Mouse (Mus musculus): ENCODE measurements at regions not wholly inside any gene's neighbourhood (a gene's known extent, or its start where the extent isn't known, plus 50 kb on each side); places are given as distances from the start of the nearest gene placed in this dataset.

- 62% methylated on average over 3 of the region's 3 CpGs for WGBS
- H3K36me3 ChIP-seq (ENCODE audit: control insufficient read depth, insufficient read depth, low read length) = no peaks in the 10 kb centered on the region
- no peak overlapping the region for H3K27ac ChIP-seq (ENCODE audit: low read length)
- H3K9ac ChIP-seq (ENCODE audit: low read depth, low read length) = no peak overlapping the region
- no peak overlapping the region for H3K4me2 ChIP-seq (ENCODE audit: low read depth, low read length)
- ATAC-seq = no peak
- H3K4me3 ChIP-seq (ENCODE audit: low read length) = no peak overlapping the region
- no peaks in the 10 kb centered on the region for H3K9me3 ChIP-seq (ENCODE audit: control insufficient read depth, low read length)
- no peaks in the 10 kb centered on the region for H3K4me1 ChIP-seq (ENCODE audit: control insufficient read depth, insufficient read depth, low read length)
- no peaks in the 10 kb centered on the region for H3K27me3 ChIP-seq (replicated peaks; ENCODE audit: control insufficient read depth, insufficient read depth, low read length)
Measured at GRCm38 (mm10) chr12:77535147-77535546, 297.2 kb downstream of the Fut8 start.

GRCm38 (mm10) chr12:77537139-77537848 lies 299.4 kb downstream of the Fut8 start:
- no peaks in the 10 kb centered on the region for H3K27me3 ChIP-seq (replicated peaks; ENCODE audit: control insufficient read depth, insufficient read depth, low read length)
- H3K4me2 ChIP-seq (ENCODE audit: low read depth, low read length) = no peak overlapping the region
- no peak overlapping the region for H3K4me3 ChIP-seq (ENCODE audit: low read length)
- no peaks in the 10 kb centered on the region for H3K4me1 ChIP-seq (ENCODE audit: control insufficient read depth, insufficient read depth, low read length)
- 75% methylated on average over 8 of the region's 8 CpGs for WGBS
- no peak overlapping the region for H3K27ac ChIP-seq (ENCODE audit: low read length)
- no peaks in the 10 kb centered on the region for H3K36me3 ChIP-seq (ENCODE audit: control insufficient read depth, insufficient read depth, low read length)
- no peak overlapping the region for H3K9ac ChIP-seq (ENCODE audit: low read depth, low read length)
- ATAC-seq = no peak
- H3K9me3 ChIP-seq (ENCODE audit: control insufficient read depth, low read length) = no peaks in the 10 kb centered on the region

GRCm38 (mm10) chr12:77539661-77540431 lies 301.9 kb downstream of the Fut8 start:
- H3K4me2 ChIP-seq (ENCODE audit: low read depth, low read length) = no peak overlapping the region
- no peaks in the 10 kb centered on the region for H3K36me3 ChIP-seq (ENCODE audit: control insufficient read depth, insufficient read depth, low read length)
- no peaks in the 10 kb centered on the region for H3K27me3 ChIP-seq (replicated peaks; ENCODE audit: control insufficient read depth, insufficient read depth, low read length)
- 81% methylated on average over 10 of the region's 10 CpGs for WGBS
- no peaks in the 10 kb centered on the region for H3K9me3 ChIP-seq (ENCODE audit: control insufficient read depth, low read length)
- ATAC-seq = no peak
- H3K4me3 ChIP-seq (ENCODE audit: low read length) = no peak overlapping the region
- no peak overlapping the region for H3K27ac ChIP-seq (ENCODE audit: low read length)
- no peak overlapping the region for H3K9ac ChIP-seq (ENCODE audit: low read depth, low read length)
- no peaks in the 10 kb centered on the region for H3K4me1 ChIP-seq (ENCODE audit: control insufficient read depth, insufficient read depth, low read length)

- no peaks in the 10 kb centered on the region for H3K4me1 ChIP-seq (ENCODE audit: control insufficient read depth, insufficient read depth, low read length)
- H3K36me3 ChIP-seq (ENCODE audit: control insufficient read depth, insufficient read depth, low read length) = no peaks in the 10 kb centered on the region
- no peak overlapping the region for H3K4me3 ChIP-seq (ENCODE audit: low read length)
- 82% methylated on average over 10 of the region's 10 CpGs for WGBS
- no peaks in the 10 kb centered on the region for H3K27me3 ChIP-seq (replicated peaks; ENCODE audit: control insufficient read depth, insufficient read depth, low read length)
- H3K9ac ChIP-seq (ENCODE audit: low read depth, low read length) = no peak overlapping the region
- H3K9me3 ChIP-seq (ENCODE audit: control insufficient read depth, low read length) = no peaks in the 10 kb centered on the region
- no peak overlapping the region for H3K4me2 ChIP-seq (ENCODE audit: low read depth, low read length)
- H3K27ac ChIP-seq (ENCODE audit: low read length) = no peak overlapping the region
- no peak for ATAC-seq
Measured at GRCm38 (mm10) chr12:77541051-77541765, 303.3 kb downstream of the Fut8 start.

DNA sequence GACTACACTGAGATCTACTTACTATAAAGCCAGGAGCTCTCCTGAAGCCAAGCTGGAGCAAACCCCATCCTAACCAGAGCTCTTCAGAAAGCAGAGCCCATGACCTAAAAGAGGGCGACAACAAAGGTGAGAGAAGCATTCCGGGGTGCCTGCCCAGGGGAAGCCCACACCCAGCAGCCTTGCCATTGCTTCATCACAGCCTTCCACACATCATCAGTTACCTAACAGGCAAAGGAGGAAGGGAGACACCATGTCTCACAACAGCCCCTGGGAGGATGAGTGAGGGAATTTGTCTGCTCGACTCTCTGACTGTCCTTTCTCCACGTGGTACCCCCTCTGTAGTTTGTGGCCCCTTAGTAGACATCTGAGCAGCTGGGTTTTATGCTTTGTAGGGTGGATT lies 303.9 kb downstream of the Fut8 start:
- no peak overlapping the region for H3K27ac ChIP-seq (ENCODE audit: low read length)
- H3K36me3 ChIP-seq (ENCODE audit: control insufficient read depth, insufficient read depth, low read length) = no peaks in the 10 kb centered on the region
- no peaks in the 10 kb centered on the region for H3K9me3 ChIP-seq (ENCODE audit: control insufficient read depth, low read length)
- H3K4me1 ChIP-seq (ENCODE audit: control insufficient read depth, insufficient read depth, low read length) = no peaks in the 10 kb centered on the region
- no peak overlapping the region for H3K4me2 ChIP-seq (ENCODE audit: low read depth, low read length)
- H3K27me3 ChIP-seq (replicated peaks; ENCODE audit: control insufficient read depth, insufficient read depth, low read length) = no peaks in the 10 kb centered on the region
- 83% methylated on average over 4 of the region's 4 CpGs for WGBS
- no peak overlapping the region for H3K4me3 ChIP-seq (ENCODE audit: low read length)
- no peak overlapping the region for H3K9ac ChIP-seq (ENCODE audit: low read depth, low read length)
- no peak for ATAC-seq

GRCm38 (mm10) chr12:77543651-77544050 lies 305.7 kb downstream of the Fut8 start:
- no peaks in the 10 kb centered on the region for H3K4me1 ChIP-seq (ENCODE audit: control insufficient read depth, insufficient read depth, low read length)
- H3K9me3 ChIP-seq (ENCODE audit: control insufficient read depth, low read length) = no peaks in the 10 kb centered on the region
- 85% methylated on average over 6 of the region's 6 CpGs for WGBS
- H3K27me3 ChIP-seq (replicated peaks; ENCODE audit: control insufficient read depth, insufficient read depth, low read length) = no peaks in the 10 kb centered on the region
- H3K4me3 ChIP-seq (ENCODE audit: low read length) = no peak overlapping the region
- H3K36me3 ChIP-seq (ENCODE audit: control insufficient read depth, insufficient read depth, low read length) = no peaks in the 10 kb centered on the region
- no peak overlapping the region for H3K9ac ChIP-seq (ENCODE audit: low read depth, low read length)
- H3K27ac ChIP-seq (ENCODE audit: low read length) = no peak overlapping the region
- no peak for ATAC-seq
- H3K4me2 ChIP-seq (ENCODE audit: low read depth, low read length) = no peak overlapping the region

DNA sequence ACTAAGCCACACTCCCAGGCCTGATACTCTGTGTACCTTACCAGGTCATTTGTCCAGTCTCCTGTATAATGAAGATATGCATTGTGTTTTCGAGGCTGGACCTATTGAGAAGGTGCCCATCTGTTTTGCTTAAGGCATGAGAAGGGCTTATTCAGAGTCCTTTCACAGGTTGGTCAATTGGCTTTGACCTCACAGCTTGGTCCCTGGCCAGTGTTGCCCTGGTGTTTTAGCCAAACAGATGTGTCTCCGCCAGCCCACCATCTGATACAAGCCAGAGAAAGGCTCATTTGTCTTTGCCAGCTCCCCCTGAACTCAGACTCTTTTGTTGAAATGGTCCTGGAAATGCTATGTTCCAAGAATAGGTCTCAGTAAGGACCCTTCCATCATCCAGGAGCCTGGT lies 308.2 kb downstream of the Fut8 start:
- no peak for ATAC-seq
- Histone ChIP-seq H3K4me2 (ENCODE audit: low read depth, low read length) (no peak overlapping the region), H3K9me3 (ENCODE audit: control insufficient read depth, low read length) (no peaks in the 10 kb centered on the region), H3K36me3 (ENCODE audit: control insufficient read depth, insufficient read depth, low read length) (no peaks in the 10 kb centered on the region), H3K9ac (ENCODE audit: low read depth, low read length) (no peak overlapping the region), H3K27me3 (replicated peaks; ENCODE audit: control insufficient read depth, insufficient read depth, low read length) (no peaks in the 10 kb centered on the region), H3K4me1 (ENCODE audit: control insufficient read depth, insufficient read depth, low read length) (no peaks in the 10 kb centered on the region), H3K4me3 (ENCODE audit: low read length) (no peak overlapping the region), H3K27ac (ENCODE audit: low read length) (no peak overlapping the region)
- 63% methylated on average over 2 of the region's 2 CpGs for WGBS

DNA sequence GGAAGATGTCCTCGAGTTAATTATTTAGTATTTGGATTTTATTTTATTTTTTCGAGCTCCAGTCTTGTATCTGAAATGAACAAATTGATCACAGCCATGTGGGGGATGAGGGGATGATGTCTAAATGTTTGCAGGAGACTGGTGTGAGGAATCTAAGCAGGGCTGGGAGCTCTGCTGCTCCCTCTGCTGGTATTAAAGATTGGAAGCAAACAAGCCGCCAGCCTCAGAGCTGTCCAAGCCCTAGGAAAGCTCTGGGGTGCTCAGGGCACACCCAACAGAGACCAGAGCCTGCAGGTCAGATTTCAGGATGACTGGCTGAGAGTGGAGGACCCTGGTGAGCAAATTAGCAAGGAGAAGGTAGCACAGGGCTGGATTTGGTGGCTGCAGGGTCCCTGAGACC lies 330.4 kb downstream of the Fut8 start:
- no peak for ATAC-seq
- H3K27ac ChIP-seq (ENCODE audit: low read length) = no peak overlapping the region
- no peaks in the 10 kb centered on the region for H3K9me3 ChIP-seq (ENCODE audit: control insufficient read depth, low read length)
- no peaks in the 10 kb centered on the region; the same call in 1 of the 2 replicates for H3K27me3 ChIP-seq (replicated peaks; ENCODE audit: control insufficient read depth, insufficient read depth, low read length)
- no peaks in the 10 kb centered on the region for H3K36me3 ChIP-seq (ENCODE audit: control insufficient read depth, insufficient read depth, low read length)
- H3K4me3 ChIP-seq (ENCODE audit: low read length) = no peak overlapping the region
- 7% methylated on average over 3 of the region's 3 CpGs for WGBS
- no peak overlapping the region for H3K9ac ChIP-seq (ENCODE audit: low read depth, low read length)
- H3K4me1 ChIP-seq (ENCODE audit: control insufficient read depth, insufficient read depth, low read length) = no peaks in the 10 kb centered on the region
- H3K4me2 ChIP-seq (ENCODE audit: low read depth, low read length) = no peak overlapping the region

- Histone ChIP-seq H3K27me3 (replicated peaks; ENCODE audit: control insufficient read depth, insufficient read depth, low read length) (no peaks in the 10 kb centered on the region), H3K4me3 (ENCODE audit: low read length) (no peak overlapping the region), H3K4me2 (ENCODE audit: low read depth, low read length) (no peak overlapping the region), H3K4me1 (ENCODE audit: control insufficient read depth, insufficient read depth, low read length) (no peaks in the 10 kb centered on the region), H3K36me3 (ENCODE audit: control insufficient read depth, insufficient read depth, low read length) (no peaks in the 10 kb centered on the region), H3K27ac (ENCODE audit: low read length) (no peak overlapping the region), H3K9me3 (ENCODE audit: control insufficient read depth, low read length) (no peaks in the 10 kb centered on the region), H3K9ac (ENCODE audit: low read depth, low read length) (no peak overlapping the region)
- WGBS = 83% methylated on average over 3 of the region's 3 CpGs
- no peak for ATAC-seq
Measured at GRCm38 (mm10) chr12:77570501-77570900, 332.6 kb downstream of the Fut8 start.
